Mouse (Mus musculus) left cerebral cortex, postnatal 25 days (tissue): ENCODE measurements around the gene Mras. TPM values are rescaled to one million over a fixed set of nuclear protein-coding genes. Genes with fewer than 3 reads are reported as not detected.
A peak's percentile ranks its signal among the peaks of the same experiment; 100 is the strongest.

Experiments
- DNase-seq, 2 experiments: peaks; one replicate each; pipeline ENCODE4 v3.0.0; 2022; ENCODE audit warnings: low spot score in 2 of 2, mixed read lengths in 1 of 2
- intact Hi-C: fragments of 180-260 bp; cut with DNase I; formaldehyde crosslinking; loops from one replicate; pipeline ENCODE4 v1.15.1; 2025
- total RNA-seq, 2 experiments: library from RNA; stranded (reverse); gene quantifications; 2 replicates each; pipeline ENCODE4 v1.2.3; 2021

Mras gene
- total RNA-seq, 2 experiments from 2014 or later: 171 TPM

- DNase-seq: peak in 1 of 2 experiments; percentile 12
- intact Hi-C loops: loop anchor here (10.0 kb wide), 1 partner anchor 460 kb away; the partner anchor contains the start of gene Faim
Measured at GRCm38 (mm10) chr9:99444590-99445178, 7.5 kb upstream of the Mras start.

- DNase-seq: no peak
- intact Hi-C loops: loop anchor here (10.0 kb wide), 1 partner anchor 457 kb away; the partner anchor contains the start of gene Faim
Measured at GRCm38 (mm10) chr9:99441647-99442433, 4.7 kb upstream of the Mras start.

GRCm38 (mm10) chr9:99440941-99441340, 3.8 kb upstream of the Mras start:
- intact Hi-C loops: loop anchor here (10.0 kb wide), 1 partner anchor 456 kb away; the partner anchor contains the start of gene Faim
- DNase-seq: peak; percentile 71 to 94

GRCm38 (mm10) chr9:99439064-99439463, 1.9 kb upstream of the Mras start:
- DNase-seq: no peak
- intact Hi-C loops: no loop called here

- intact Hi-C loops: no loop called here
- no peak for DNase-seq
Measured at GRCm38 (mm10) chr9:99437781-99438565, 792 bp upstream of the Mras start.

GRCm38 (mm10) chr9:99436182-99437030, 775 bp downstream of the Mras start:
- peak; percentile 79 to 86 for DNase-seq
- intact Hi-C loops: no loop called here

- intact Hi-C loops: loop anchor here (2.0 kb wide), 1 partner anchor 47 kb away; no protein-coding TSS in a partner anchor
- peak in 1 of 2 experiments; percentile 55 for DNase-seq
Measured at GRCm38 (mm10) chr9:99435619-99436181, 1.5 kb downstream of the Mras start.

GRCm38 (mm10) chr9:99434892-99435618, 2.1 kb downstream of the Mras start:
- intact Hi-C loops: loop anchor here (2.0 kb wide), 1 partner anchor 46 kb away; no protein-coding TSS in a partner anchor
- DNase-seq: peak; percentile 65 to 91

GRCm38 (mm10) chr9:99432478-99432877, 4.7 kb downstream of the Mras start:
- intact Hi-C loops: no loop called here
- no peak for DNase-seq

GRCm38 (mm10) chr9:99431963-99432362, 5.2 kb downstream of the Mras start:
- no peak for DNase-seq
- intact Hi-C loops: no loop called here

GRCm38 (mm10) chr9:99431346-99431745, 5.8 kb downstream of the Mras start:
- intact Hi-C loops: no loop called here
- peak in 1 of 2 experiments; percentile 91 for DNase-seq

- intact Hi-C loops: no loop called here
- DNase-seq: peak in 1 of 2 experiments; percentile 26
Measured at GRCm38 (mm10) chr9:99430806-99431205, 6.4 kb downstream of the Mras start.

GRCm38 (mm10) chr9:99429845-99430244, 7.3 kb downstream of the Mras start:
- intact Hi-C loops: no loop called here

GRCm38 (mm10) chr9:99428601-99429331, 8.4 kb downstream of the Mras start:
- intact Hi-C loops: no loop called here
- peak in 1 of 2 experiments; percentile 88 for DNase-seq

More at GRCm38 (mm10) chr9:99429845-99430244, 7.3 kb downstream of the Mras start:
- DNase-seq: peak in 1 of 2 experiments; percentile 90

- intact Hi-C loops: no loop called here
- no peak for DNase-seq
Measured at GRCm38 (mm10) chr9:99425262-99425661, 11.9 kb downstream of the Mras start.

GRCm38 (mm10) chr9:99424574-99424863, 12.7 kb downstream of the Mras start:
- DNase-seq: no peak
- intact Hi-C loops: no loop called here

GRCm38 (mm10) chr9:99423692-99424573, 13.2 kb downstream of the Mras start:
- DNase-seq: no peak
- intact Hi-C loops: no loop called here
